ENCODE assay signal across 19 mouse cellular contexts in the genomic region with DNA sequence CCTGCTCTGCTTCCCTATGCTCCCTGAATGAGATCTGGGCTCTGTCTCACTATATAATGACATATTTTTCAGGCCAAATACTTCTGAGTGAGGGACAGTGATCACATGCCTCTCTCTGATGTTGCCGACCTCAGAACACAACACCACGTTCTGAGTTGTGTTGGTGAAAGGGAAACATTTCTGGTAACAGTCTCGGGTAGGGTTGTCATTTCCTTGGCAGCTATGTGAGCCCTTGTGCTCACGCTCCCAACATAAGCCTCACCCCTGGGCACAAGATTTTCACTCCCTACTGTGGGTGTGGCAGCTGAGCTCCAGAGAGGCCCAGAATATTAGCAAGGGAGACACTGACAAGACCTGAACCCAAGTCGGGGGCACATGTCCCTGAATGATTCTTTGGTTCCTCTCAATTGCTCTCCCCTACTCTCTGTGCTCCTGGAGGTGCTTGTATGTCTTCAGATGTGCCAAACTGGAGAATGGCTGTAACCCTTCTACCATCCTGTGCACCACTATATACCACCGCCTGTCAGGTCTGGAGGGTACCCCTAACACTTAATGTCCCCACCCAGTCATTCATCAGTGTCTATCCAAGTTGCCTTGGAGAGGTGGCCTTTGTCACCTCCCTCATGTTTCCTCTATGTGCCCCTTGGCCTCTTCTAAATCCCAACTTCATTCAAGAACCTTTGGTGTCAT.
"Had no signal": no experiment of that assay in that cellular context is flagged by ENCODE, and none has a peak within 500 bp of the region (broad histone marks: within the 10 kb centered on the region; RNA-seq: fewer than 3 reads in every experiment).

No protein-coding gene starts in this region.

- ATAC-seq: liver, embryonic 12.5 days; midbrain, embryonic 16.5 days had no signal

- DNase-seq: kidney, adult 2 months; kidney, postnatal 25 days; layer of hippocampus, adult 9-11 months; liver; lung, postnatal 4 days; right cerebral cortex, postnatal 25 days; spleen, adult 18-20 months; thymus, postnatal 25 days had no signal

- H3K4me2 ChIP-seq: limb, embryonic 13.5 days; liver, embryonic 12.5 days; liver, embryonic 15.5 days; midbrain, embryonic 12.5 days; neural tube, embryonic 13.5 days; stomach, embryonic 15.5 days had no signal

- H3K27me3 ChIP-seq: limb, embryonic 13.5 days; liver, embryonic 15.5 days; midbrain, embryonic 12.5 days; neural tube, embryonic 13.5 days; stomach, embryonic 15.5 days had no signal

- H3K4me3 ChIP-seq: layer of hippocampus, adult 2 months; limb, embryonic 10.5 days; limb, embryonic 13.5 days; liver, embryonic 12.5 days; liver, embryonic 15.5 days; midbrain, embryonic 12.5 days; myocyte; neural tube, embryonic 13.5 days; stomach, embryonic 15.5 days had no signal

- H3K9me3 ChIP-seq: limb, embryonic 10.5 days; limb, embryonic 13.5 days; liver, embryonic 12.5 days; liver, embryonic 15.5 days; midbrain, embryonic 12.5 days; neural tube, embryonic 13.5 days; stomach, embryonic 15.5 days had no signal

- H3K36me3 ChIP-seq: limb, embryonic 10.5 days; limb, embryonic 13.5 days; liver, embryonic 12.5 days; liver, embryonic 15.5 days; midbrain, embryonic 12.5 days; neural tube, embryonic 13.5 days; stomach, embryonic 15.5 days had no signal

- H3K4me1 ChIP-seq: limb, embryonic 10.5 days; midbrain, embryonic 12.5 days; neural tube, embryonic 13.5 days had no signal

- H3K27ac ChIP-seq: kidney, postnatal 0 days; layer of hippocampus, adult 2 months; limb, embryonic 10.5 days; limb, embryonic 13.5 days; liver, embryonic 12.5 days; liver, embryonic 15.5 days; midbrain, embryonic 12.5 days; neural tube, embryonic 13.5 days; stomach, embryonic 15.5 days had no signal

- H3K9ac ChIP-seq: limb, embryonic 13.5 days; liver, embryonic 12.5 days; liver, embryonic 15.5 days; midbrain, embryonic 12.5 days; neural tube, embryonic 13.5 days; stomach, embryonic 15.5 days had no signal
